Mouse (Mus musculus): ENCODE results near the gene Tmc5.

Gene Tmc5

GRCm38 (mm10) chr7:118627550-118628298 lies 30.6 kb downstream of the Tmc5 start:
- DNase-seq (ENCODE audit: low read depth, low spot score) = no peak

GRCm38 (mm10) chr7:118633094-118633493 lies 36.0 kb downstream of the Tmc5 start:
- Histone ChIP-seq H3K27me3 (ENCODE audit: control insufficient read depth, insufficient read depth, low read length, poor library complexity, severe bottlenecking) (no peaks in the 10 kb centered on the region), H3K36me3 (ENCODE audit: control insufficient read depth, insufficient read depth, low read length, poor library complexity, severe bottlenecking) (no peaks in the 10 kb centered on the region)
- DNase-seq (ENCODE audit: low read depth, low spot score) = no peak

More at GRCm38 (mm10) chr7:118627550-118628298, 30.6 kb downstream of the Tmc5 start:
- Histone ChIP-seq H3K36me3 (ENCODE audit: control insufficient read depth, insufficient read depth, low read length, poor library complexity, severe bottlenecking) (no peaks in the 10 kb centered on the region), H3K27me3 (ENCODE audit: control insufficient read depth, insufficient read depth, low read length, poor library complexity, severe bottlenecking) (no peaks in the 10 kb centered on the region)

GRCm38 (mm10) chr7:118633951-118634350 lies 36.9 kb downstream of the Tmc5 start:
- Histone ChIP-seq H3K27me3 (ENCODE audit: control insufficient read depth, insufficient read depth, low read length, poor library complexity, severe bottlenecking) (no peaks in the 10 kb centered on the region), H3K36me3 (ENCODE audit: control insufficient read depth, insufficient read depth, low read length, poor library complexity, severe bottlenecking) (no peaks in the 10 kb centered on the region)
- DNase-seq (ENCODE audit: low read depth, low spot score) = no peak

GRCm38 (mm10) chr7:118637466-118637865 lies 40.4 kb downstream of the Tmc5 start:
- peak; percentile 21 for DNase-seq (ENCODE audit: low read depth, low spot score)
- Histone ChIP-seq H3K27me3 (ENCODE audit: control insufficient read depth, insufficient read depth, low read length, poor library complexity, severe bottlenecking) (no peaks in the 10 kb centered on the region), H3K36me3 (ENCODE audit: control insufficient read depth, insufficient read depth, low read length, poor library complexity, severe bottlenecking) (no peaks in the 10 kb centered on the region)

GRCm38 (mm10) chr7:118646237-118646636 lies 49.1 kb downstream of the Tmc5 start:
- no peak for DNase-seq (ENCODE audit: low read depth, low spot score)
- no peaks in the 10 kb centered on the region for H3K36me3 ChIP-seq (ENCODE audit: control insufficient read depth, insufficient read depth, low read length, poor library complexity, severe bottlenecking)
- H3K27me3 ChIP-seq (ENCODE audit: control insufficient read depth, insufficient read depth, low read length, poor library complexity, severe bottlenecking) = no peaks in the 10 kb centered on the region

GRCm38 (mm10) chr7:118649328-118649727 lies 52.2 kb downstream of the Tmc5 start:
- no peak for DNase-seq (ENCODE audit: low read depth, low spot score)
- H3K27me3 ChIP-seq (ENCODE audit: control insufficient read depth, insufficient read depth, low read length, poor library complexity, severe bottlenecking) = no peaks in the 10 kb centered on the region
- H3K36me3 ChIP-seq (ENCODE audit: control insufficient read depth, insufficient read depth, low read length, poor library complexity, severe bottlenecking) = no peaks in the 10 kb centered on the region

GRCm38 (mm10) chr7:118650119-118650518 lies 53.0 kb downstream of the Tmc5 start:
- Histone ChIP-seq H3K27me3 (ENCODE audit: control insufficient read depth, insufficient read depth, low read length, poor library complexity, severe bottlenecking) (no peaks in the 10 kb centered on the region), H3K36me3 (ENCODE audit: control insufficient read depth, insufficient read depth, low read length, poor library complexity, severe bottlenecking) (no peaks in the 10 kb centered on the region)
- no peak for DNase-seq (ENCODE audit: low read depth, low spot score)

GRCm38 (mm10) chr7:118650891-118651290 lies 53.8 kb downstream of the Tmc5 start:
- H3K27me3 ChIP-seq (ENCODE audit: control insufficient read depth, insufficient read depth, low read length, poor library complexity, severe bottlenecking) = no peaks in the 10 kb centered on the region
- no peaks in the 10 kb centered on the region for H3K36me3 ChIP-seq (ENCODE audit: control insufficient read depth, insufficient read depth, low read length, poor library complexity, severe bottlenecking)
- DNase-seq (ENCODE audit: low read depth, low spot score) = no peak

GRCm38 (mm10) chr7:118652572-118653295 lies 55.6 kb downstream of the Tmc5 start:
- Histone ChIP-seq H3K36me3 (ENCODE audit: control insufficient read depth, insufficient read depth, low read length, poor library complexity, severe bottlenecking) (no peaks in the 10 kb centered on the region), H3K27me3 (ENCODE audit: control insufficient read depth, insufficient read depth, low read length, poor library complexity, severe bottlenecking) (no peaks in the 10 kb centered on the region)
- peak; percentile 1 for DNase-seq (ENCODE audit: low read depth, low spot score)

GRCm38 (mm10) chr7:118656730-118657129 lies 59.6 kb downstream of the Tmc5 start:
- H3K36me3 ChIP-seq (ENCODE audit: control insufficient read depth, insufficient read depth, low read length, poor library complexity, severe bottlenecking) = no peaks in the 10 kb centered on the region
- no peak for DNase-seq (ENCODE audit: low read depth, low spot score)

GRCm38 (mm10) chr7:118667773-118668172 lies 70.7 kb downstream of the Tmc5 start:
- no peak for DNase-seq (ENCODE audit: low read depth, low spot score)
- Histone ChIP-seq H3K36me3 (ENCODE audit: control insufficient read depth, insufficient read depth, low read length, poor library complexity, severe bottlenecking) (no peaks in the 10 kb centered on the region), H3K27me3 (ENCODE audit: control insufficient read depth, insufficient read depth, low read length, poor library complexity, severe bottlenecking) (no peaks in the 10 kb centered on the region)

More at GRCm38 (mm10) chr7:118656730-118657129, 59.6 kb downstream of the Tmc5 start:
- H3K27me3 ChIP-seq (ENCODE audit: control insufficient read depth, insufficient read depth, low read length, poor library complexity, severe bottlenecking) = no peaks in the 10 kb centered on the region

- Histone ChIP-seq H3K27me3 (ENCODE audit: control insufficient read depth, insufficient read depth, low read length, poor library complexity, severe bottlenecking) (no peaks in the 10 kb centered on the region), H3K36me3 (ENCODE audit: control insufficient read depth, insufficient read depth, low read length, poor library complexity, severe bottlenecking) (no peaks in the 10 kb centered on the region)
- DNase-seq (ENCODE audit: low read depth, low spot score) = no peak
Measured at GRCm38 (mm10) chr7:118670142-118670541, 73.0 kb downstream of the Tmc5 start.

- no peak for DNase-seq (ENCODE audit: low read depth, low spot score)
- no peaks in the 10 kb centered on the region for H3K36me3 ChIP-seq (ENCODE audit: control insufficient read depth, insufficient read depth, low read length, poor library complexity, severe bottlenecking)
Measured at GRCm38 (mm10) chr7:118676826-118677225, 79.7 kb downstream of the Tmc5 start.

GRCm38 (mm10) chr7:118688199-118688598 lies 91.1 kb downstream of the Tmc5 start:
- DNase-seq (ENCODE audit: low read depth, low spot score) = peak; percentile 69
- no peaks in the 10 kb centered on the region for H3K27me3 ChIP-seq (ENCODE audit: control insufficient read depth, insufficient read depth, low read length, poor library complexity, severe bottlenecking)
- H3K36me3 ChIP-seq (ENCODE audit: control insufficient read depth, insufficient read depth, low read length, poor library complexity, severe bottlenecking) = peaks cover 5% of the 10 kb centered on the region

More at GRCm38 (mm10) chr7:118676826-118677225, 79.7 kb downstream of the Tmc5 start:
- H3K27me3 ChIP-seq (ENCODE audit: control insufficient read depth, insufficient read depth, low read length, poor library complexity, severe bottlenecking) = no peaks in the 10 kb centered on the region

- no peak for DNase-seq (ENCODE audit: low read depth, low spot score)
- Histone ChIP-seq H3K36me3 (ENCODE audit: control insufficient read depth, insufficient read depth, low read length, poor library complexity, severe bottlenecking) (peaks cover 5% of the 10 kb centered on the region), H3K27me3 (ENCODE audit: control insufficient read depth, insufficient read depth, low read length, poor library complexity, severe bottlenecking) (no peaks in the 10 kb centered on the region)
Measured at GRCm38 (mm10) chr7:118689088-118689487, 92.0 kb downstream of the Tmc5 start.
